Mouse (Mus musculus) kidney, postnatal 4 days (tissue): ENCODE results near the gene Rpgr.

Experiments used
- DNase-seq, 2 experiments: peaks; one replicate each; pipeline ENCODE4 v3.0.0; 2021; ENCODE audit warnings: mixed read lengths in 2 of 2

The Rpgr gene

GRCm38 (mm10) chrX:10071529-10071928, 145.2 kb downstream of the Rpgr start:
- DNase-seq: no peak

DNA sequence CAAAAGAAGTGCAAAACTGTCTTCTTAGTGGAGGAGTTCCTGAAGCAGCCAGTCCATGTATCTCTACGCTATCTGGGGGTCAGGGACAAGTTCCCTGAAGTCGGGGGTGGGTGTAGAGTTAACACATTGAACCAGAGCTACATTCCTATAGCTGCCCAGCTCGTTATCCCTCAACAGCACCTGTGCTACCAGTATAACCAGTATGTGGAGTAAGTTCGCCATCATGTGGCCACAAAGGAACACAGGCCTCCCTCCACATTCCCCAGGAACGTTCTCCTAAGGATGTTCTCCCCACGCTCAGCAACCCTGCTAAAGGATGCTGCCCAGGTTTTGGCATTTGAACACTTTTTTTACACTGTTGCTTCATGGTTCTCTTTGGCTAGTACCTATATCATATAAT, 146.0 kb downstream of the Rpgr start:
- DNase-seq: peak; percentile 7 to 25

DNA sequence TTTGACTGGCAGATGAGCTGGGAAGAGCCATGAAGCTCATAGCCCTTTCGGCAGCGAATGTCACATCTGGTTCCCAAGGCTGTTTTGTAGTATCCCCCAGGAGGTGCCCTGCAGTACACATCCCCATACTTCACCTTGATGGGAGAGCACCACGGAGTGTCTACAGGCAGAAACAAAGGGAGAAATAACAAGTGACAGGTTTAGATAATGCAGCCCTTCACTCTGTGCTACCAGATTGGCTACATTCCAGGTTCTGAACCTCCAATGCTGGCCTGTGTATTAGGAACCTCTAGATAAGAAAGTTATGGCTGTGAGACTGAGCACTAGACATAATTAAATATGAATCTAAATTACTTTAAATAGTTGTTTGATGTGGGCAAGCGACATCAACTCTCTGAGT, 147.3 kb downstream of the Rpgr start:
- DNase-seq: no peak

DNA sequence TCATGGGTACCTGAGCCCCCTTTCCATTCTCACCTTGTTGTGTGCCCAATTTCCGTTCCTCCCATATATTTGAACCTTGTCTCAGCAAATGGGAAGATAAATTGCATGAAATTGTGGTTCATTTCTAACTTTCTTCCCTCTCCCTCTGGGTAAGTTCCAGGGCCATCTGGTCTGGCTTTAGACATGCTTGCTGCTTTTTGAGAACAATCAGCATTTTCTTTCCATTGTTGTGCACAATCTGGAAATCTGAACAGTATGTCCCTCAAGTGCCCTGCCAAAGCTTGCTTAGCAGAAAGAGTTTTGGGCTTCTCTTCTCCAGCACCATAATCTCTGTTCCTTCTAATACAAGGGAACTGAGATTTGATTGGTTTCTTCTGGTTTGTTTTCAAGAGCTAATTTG, 152.9 kb downstream of the Rpgr start:
- no peak for DNase-seq

DNA sequence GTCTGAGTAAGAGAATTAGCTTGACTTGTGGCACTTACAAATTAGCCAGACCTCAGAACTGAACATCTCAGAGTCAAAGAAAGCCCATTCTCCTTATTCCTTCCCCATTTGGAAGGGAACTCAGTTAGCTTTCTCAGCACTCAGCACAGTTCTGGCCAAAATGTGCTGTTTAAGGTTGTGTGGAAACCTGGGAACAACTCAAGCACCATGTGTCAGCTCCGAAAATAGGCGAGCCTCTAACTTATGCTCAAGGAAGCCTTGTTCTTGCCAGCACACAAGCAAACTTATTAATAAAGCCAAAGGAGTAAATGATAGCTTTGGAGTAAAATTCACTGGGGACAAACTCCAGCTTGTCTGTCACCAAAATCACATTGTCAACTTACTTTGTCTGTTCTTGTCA, 153.4 kb downstream of the Rpgr start:
- no peak for DNase-seq

DNA sequence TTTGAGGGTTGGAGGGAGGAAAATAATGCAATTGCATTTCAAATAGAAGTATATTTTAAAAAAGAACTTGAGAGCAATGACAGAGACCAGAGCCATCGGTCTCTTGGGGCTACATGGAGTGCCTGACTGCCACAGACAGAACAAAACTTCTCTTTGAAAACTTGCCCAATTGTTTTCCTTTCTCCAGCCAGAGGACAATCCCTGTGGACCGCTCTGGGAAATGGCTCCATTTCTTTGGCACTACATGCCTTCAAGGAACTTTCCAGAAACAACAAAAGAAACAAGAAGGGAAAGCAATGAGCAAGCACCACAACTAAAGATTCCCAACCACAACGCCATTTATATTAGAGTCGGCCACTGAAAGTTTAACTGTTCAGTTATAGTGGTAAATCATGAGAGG, 154.5 kb downstream of the Rpgr start:
- no peak for DNase-seq

- peak; percentile 2 to 3 for DNase-seq
Measured at GRCm38 (mm10) chrX:10034666-10035065, 182.1 kb downstream of the Rpgr start.
